8 mouse cellular contexts compared by ENCODE assay signal in genomic region chr14:51090077-51090781, GRCm38 (mm10). TPM values are rescaled to one million over a fixed set of nuclear protein-coding genes. Genes with fewer than 3 reads are reported as not detected.
DNase-seq lines count a peak whose midpoint lies in the region; ATAC-seq and TF ChIP-seq lines count a peak whose summit lies in the region.

No protein-coding gene starts in this region.

- peak overlapping the region; percentile 77 for H3K9ac ChIP-seq in CH12.LX (ENCODE audit: insufficient read depth, low read depth)
- peak overlapping the region; percentile 70 for H3K9ac ChIP-seq in heart, embryonic 16.5 days (ENCODE audit: low read length)
- peak overlapping the region; percentile 61 for H3K9ac ChIP-seq in liver, embryonic 16.5 days (ENCODE audit: low read depth, low read length)
- peak overlapping the region; percentile 62 for H3K9ac ChIP-seq in neural tube, embryonic 12.5 days

- peak overlapping the region; percentile 88 for H3K27ac ChIP-seq in CH12.LX (ENCODE audit: insufficient read depth, low read depth)
- peak overlapping the region; percentile 84 for H3K27ac ChIP-seq in forebrain, embryonic 10.5 days
- H3K27ac ChIP-seq in heart, embryonic 16.5 days (ENCODE audit: low read length): peak overlapping the region; percentile 86
- peak overlapping the region; percentile 78 for H3K27ac ChIP-seq in liver, embryonic 16.5 days (ENCODE audit: low read length)
- peak overlapping the region; percentile 54; the same call in 1 of the 2 replicates for H3K27ac ChIP-seq in neural tube, embryonic 12.5 days

- peak overlapping the region; percentile 67; the same call in 1 of the 2 replicates for H3K4me2 ChIP-seq in CH12.LX (ENCODE audit: insufficient read depth, low read depth, poor library complexity, severe bottlenecking)
- peak overlapping the region; percentile 85 for H3K4me2 ChIP-seq in heart, embryonic 16.5 days (ENCODE audit: low read depth, low read length)
- H3K4me2 ChIP-seq in liver, embryonic 16.5 days (ENCODE audit: low read depth, low read length): peak overlapping the region; percentile 92
- H3K4me2 ChIP-seq in neural tube, embryonic 12.5 days (replicated peaks): peak overlapping the region; percentile 72

- TF ChIP-seq RAD21 in CH12.LX (IDR thresholded peaks at IDR 0.05; ENCODE audit: low read depth, low read length): no peak

- no peaks in the 10 kb centered on the region for H3K9me3 ChIP-seq in CH12.LX (replicated peaks; ENCODE audit: low read length)
- H3K9me3 ChIP-seq in forebrain, embryonic 10.5 days: no peaks in the 10 kb centered on the region
- H3K9me3 ChIP-seq in heart, embryonic 16.5 days (replicated peaks; ENCODE audit: control insufficient read depth, low read length): no peaks in the 10 kb centered on the region
- no peaks in the 10 kb centered on the region for H3K9me3 ChIP-seq in liver, embryonic 16.5 days (replicated peaks; ENCODE audit: control insufficient read depth, low read length)
- no peaks in the 10 kb centered on the region for H3K9me3 ChIP-seq in neural tube, embryonic 12.5 days

- WGBS in forebrain, embryonic 10.5 days: under 1% methylated on average over 27 of the region's 27 CpGs
- under 1% methylated on average over 27 of the region's 27 CpGs for WGBS in heart, embryonic 16.5 days
- under 1% methylated on average over 27 of the region's 27 CpGs for WGBS in liver, embryonic 16.5 days (ENCODE audit: insufficient replicate concordance)
- WGBS in neural tube, embryonic 12.5 days: under 1% methylated on average over 27 of the region's 27 CpGs

- dilution Hi-C loops in CH12.LX (cut with MboI; ENCODE audit: extremely low pct_ligation_motif_present, extremely low pct_unique_long_range_greater_than_20kb, low sequenced_read_pairs): no loop called here

- TF ChIP-seq CTCF in CH12.LX (conservative IDR thresholded peaks at IDR 0.05 in 1 of 2, IDR thresholded peaks at IDR 0.05 in 1 of 2; ENCODE audit: low read depth in 2 of 2, low read length in 2 of 2): no peak; a peak in 1 of 4 replicates

- peak; percentile 91 for DNase-seq in CH12.LX (ENCODE audit: extremely low read depth)
- peak; percentile 63 for DNase-seq in c-Kit-negative CD71-positive TER-119-positive erythroid progenitor cells, embryonic 14.5 days (ENCODE audit: low read depth, low spot score)
- DNase-seq in forebrain, embryonic 10.5 days (ENCODE audit: extremely low spot score, low spot score): peak; percentile 85
- DNase-seq in kidney, postnatal 4 days: peak; percentile 83 to 87
- peak; percentile 87 for DNase-seq in testis, postnatal 10 days (ENCODE audit: low spot score)

- no peak for TF ChIP-seq EP300 in CH12.LX (IDR thresholded peaks at IDR 0.05; ENCODE audit: low read length)

- H3K36me3 ChIP-seq in CH12.LX (replicated peaks in 1 of 2; ENCODE audit: control insufficient read depth in 1 of 2, insufficient read depth in 1 of 2, low read length in 1 of 2): no peaks in the 10 kb centered on the region
- H3K36me3 ChIP-seq in forebrain, embryonic 10.5 days (replicated peaks): no peaks in the 10 kb centered on the region
- H3K36me3 ChIP-seq in heart, embryonic 16.5 days (ENCODE audit: control insufficient read depth, insufficient read depth): no peaks in the 10 kb centered on the region
- no peaks in the 10 kb centered on the region for H3K36me3 ChIP-seq in liver, embryonic 16.5 days (ENCODE audit: control insufficient read depth, insufficient read depth)
- H3K36me3 ChIP-seq in neural tube, embryonic 12.5 days: no peaks in the 10 kb centered on the region

- H3K4me3 ChIP-seq in CH12.LX (replicated peaks in 1 of 3; ENCODE audit: low read depth in 2 of 3, low read length in 2 of 3, poor library complexity in 1 of 3): peak overlapping the region; percentile 66 to 94 (median 90)
- peak overlapping the region; percentile 71 for H3K4me3 ChIP-seq in forebrain, embryonic 10.5 days
- peak overlapping the region; percentile 82 for H3K4me3 ChIP-seq in heart, embryonic 16.5 days (ENCODE audit: low read length)
- peak overlapping the region; percentile 77 for H3K4me3 ChIP-seq in liver, embryonic 16.5 days (ENCODE audit: low read depth, low read length)
- H3K4me3 ChIP-seq in neural tube, embryonic 12.5 days: peak overlapping the region; percentile 60

- no peaks in the 10 kb centered on the region for H3K27me3 ChIP-seq in CH12.LX (replicated peaks)
- peaks cover 13% of the 10 kb centered on the region for H3K27me3 ChIP-seq in forebrain, embryonic 10.5 days (ENCODE audit: poor library complexity, severe bottlenecking)
- no peaks in the 10 kb centered on the region for H3K27me3 ChIP-seq in heart, embryonic 16.5 days (ENCODE audit: control insufficient read depth, insufficient read depth, low read length)
- H3K27me3 ChIP-seq in liver, embryonic 16.5 days (ENCODE audit: control insufficient read depth, insufficient read depth, low read depth, low read length): no peaks in the 10 kb centered on the region
- no peaks in the 10 kb centered on the region for H3K27me3 ChIP-seq in neural tube, embryonic 12.5 days (replicated peaks)

- H3K79me2 ChIP-seq in CH12.LX (replicated peaks; ENCODE audit: control insufficient read depth, extremely low read depth, insufficient read depth, poor library complexity, severe bottlenecking): no peaks in the 10 kb centered on the region

- in situ Hi-C loops in CH12.LX (cut with MboI; ENCODE audit: low pct_ligation_motif_present, low pct_unique_long_range_greater_than_20kb, low sequenced_read_pairs): loop anchor here (10.0 kb wide), 1 partner anchor 65 kb away; no protein-coding TSS in a partner anchor

- TF ChIP-seq POLR2A in CH12.LX (IDR thresholded peaks at IDR 0.05; ENCODE audit: low read depth, low read length): no peak

- H3K4me1 ChIP-seq in CH12.LX (ENCODE audit: control insufficient read depth in 1 of 2, insufficient read depth in 2 of 2): peaks cover 3 to 29% of the 10 kb centered on the region in 2 experiments; a peak in 3 of 4 replicates
- H3K4me1 ChIP-seq in forebrain, embryonic 10.5 days: peaks cover 4% of the 10 kb centered on the region; the same call in 1 of the 2 replicates
- H3K4me1 ChIP-seq in heart, embryonic 16.5 days (ENCODE audit: control insufficient read depth, insufficient read depth, low read length): peaks cover 12% of the 10 kb centered on the region
- H3K4me1 ChIP-seq in liver, embryonic 16.5 days (ENCODE audit: control insufficient read depth, low read depth, low read length): peaks cover 42% of the 10 kb centered on the region
- no peaks in the 10 kb centered on the region for H3K4me1 ChIP-seq in neural tube, embryonic 12.5 days

- ATAC-seq in heart, embryonic 16.5 days (replicated peaks; ENCODE audit: extremely low read depth, insufficient read depth, low FRiP score): peak; percentile 46
- peak; percentile 14 for ATAC-seq in liver, embryonic 16.5 days (ENCODE audit: low read depth)
- ATAC-seq in neural tube, embryonic 12.5 days (ENCODE audit: low FRiP score, low read depth): peak; percentile 39

TF ChIP-seq in CH12.LX, 34 proteins besides CTCF, POLR2A, EP300 and RAD21 (continues in another document):
- TF ChIP-seq NELFE (IDR thresholded peaks at IDR 0.05; ENCODE audit: low read depth, low read length): 0 out of 2 replicates have a peak, but pooled peaks have one; percentile 11

RNA-seq across cellular contexts. Expression of gene Rnase4, which starts 0.6 kb away (rescaled TPM):
- total RNA-seq in CH12.LX (2012; rRNA removed) (0.92 and 1.9 TPM in 2 replicates), CH12.LX (2014; rRNA removed) (1.8 and 2.5 TPM in 2 replicates)
- polyA plus RNA-seq in CH12.LX (2012; ENCODE audit: insufficient read length, low read depth): 1.1 and 1.6 TPM in 2 replicates
- 6.6 and 6.8 TPM in 2 replicates for polyA plus RNA-seq in forebrain, embryonic 10.5 days (2016; fragmentation: Nextera tagmentation; extraction: Ambion mirVana)
- 27.3 and 30.5 TPM in 2 replicates for polyA plus RNA-seq in heart, embryonic 16.5 days (2015; fragmentation: Nextera tagmentation; extraction: Ambion mirVana)
- polyA plus RNA-seq in liver, embryonic 16.5 days (2015; fragmentation: Nextera tagmentation; extraction: Ambion mirVana): 19.7 and 23.1 TPM in 2 replicates
- 11.6 and 14.5 TPM in 2 replicates for polyA plus RNA-seq in neural tube, embryonic 12.5 days (2016; fragmentation: Nextera tagmentation; extraction: Ambion mirVana)

RNA-seq across cellular contexts. Expression of gene Ang, which starts 0.7 kb away (rescaled TPM):
- total RNA-seq in CH12.LX (2012; rRNA removed): 1.6 and 2.2 TPM in 2 replicates
- 0.44 and 1.2 TPM in 2 replicates for total RNA-seq in CH12.LX (2014; rRNA removed)
- polyA plus RNA-seq in CH12.LX (2012; ENCODE audit: insufficient read length, low read depth): 0.97 and 1.2 TPM in 2 replicates
- polyA plus RNA-seq in forebrain, embryonic 10.5 days (2016; fragmentation: Nextera tagmentation; extraction: Ambion mirVana): 1.7 and 1.9 TPM in 2 replicates
- 3.4 and 4.4 TPM in 2 replicates for polyA plus RNA-seq in heart, embryonic 16.5 days (2015; fragmentation: Nextera tagmentation; extraction: Ambion mirVana)
- 6.7 and 8.4 TPM in 2 replicates for polyA plus RNA-seq in liver, embryonic 16.5 days (2015; fragmentation: Nextera tagmentation; extraction: Ambion mirVana)
- polyA plus RNA-seq in neural tube, embryonic 12.5 days (2016; fragmentation: Nextera tagmentation; extraction: Ambion mirVana): 3.1 and 4.2 TPM in 2 replicates

RNA-seq across cellular contexts. Expression of gene Olfr750, which starts 16.0 kb away (rescaled TPM):
- total RNA-seq in CH12.LX (2012; rRNA removed): not detected in 2 replicates
- total RNA-seq in CH12.LX (2014; rRNA removed): not detected in 2 replicates
- not detected in 2 replicates for polyA plus RNA-seq in CH12.LX (2012; ENCODE audit: insufficient read length, low read depth)
- not detected in 2 replicates for polyA plus RNA-seq in forebrain, embryonic 10.5 days (2016; fragmentation: Nextera tagmentation; extraction: Ambion mirVana)
- not detected in 2 replicates for polyA plus RNA-seq in heart, embryonic 16.5 days (2015; fragmentation: Nextera tagmentation; extraction: Ambion mirVana)
- polyA plus RNA-seq in liver, embryonic 16.5 days (2015; fragmentation: Nextera tagmentation; extraction: Ambion mirVana): not detected in 2 replicates
- polyA plus RNA-seq in neural tube, embryonic 12.5 days (2016; fragmentation: Nextera tagmentation; extraction: Ambion mirVana): not detected in 2 replicates

RNA-seq across cellular contexts. Expression of gene Eddm3b, which starts 24.0 kb away (rescaled TPM):
- not detected in 2 replicates for total RNA-seq in CH12.LX (2012; rRNA removed)
- total RNA-seq in CH12.LX (2014; rRNA removed): not detected in 2 replicates
- not detected in 2 replicates for polyA plus RNA-seq in CH12.LX (2012; ENCODE audit: insufficient read length, low read depth)
- polyA plus RNA-seq in forebrain, embryonic 10.5 days (2016; fragmentation: Nextera tagmentation; extraction: Ambion mirVana): 0.28 TPM in 1 of 2 replicates, not detected in the other
- polyA plus RNA-seq in heart, embryonic 16.5 days (2015; fragmentation: Nextera tagmentation; extraction: Ambion mirVana): not detected in 2 replicates
- polyA plus RNA-seq in liver, embryonic 16.5 days (2015; fragmentation: Nextera tagmentation; extraction: Ambion mirVana): not detected in 2 replicates
- not detected in 2 replicates for polyA plus RNA-seq in neural tube, embryonic 12.5 days (2016; fragmentation: Nextera tagmentation; extraction: Ambion mirVana)

RNA-seq across cellular contexts. Expression of gene Rnase12, which starts 32.8 kb away (rescaled TPM):
- total RNA-seq in CH12.LX (2012; rRNA removed) (0.38 and 0.55 TPM in 2 replicates), CH12.LX (2014; rRNA removed) (not detected in 2 replicates)
- not detected in 2 replicates for polyA plus RNA-seq in CH12.LX (2012; ENCODE audit: insufficient read length, low read depth)
- polyA plus RNA-seq in forebrain, embryonic 10.5 days (2016; fragmentation: Nextera tagmentation; extraction: Ambion mirVana): not detected in 2 replicates
- 0.71 TPM in 1 of 2 replicates, not detected in the other for polyA plus RNA-seq in heart, embryonic 16.5 days (2015; fragmentation: Nextera tagmentation; extraction: Ambion mirVana)
- polyA plus RNA-seq in liver, embryonic 16.5 days (2015; fragmentation: Nextera tagmentation; extraction: Ambion mirVana): 1.7 and 2.0 TPM in 2 replicates
- not detected in 2 replicates for polyA plus RNA-seq in neural tube, embryonic 12.5 days (2016; fragmentation: Nextera tagmentation; extraction: Ambion mirVana)

Comparison
In these comparisons a context has a peak if more than half of its experiments do, and no peak if none do; other contexts are left out.
1. Peak in every context shown above with its lines: DNase-seq, ATAC-seq, H3K4me3 ChIP-seq and H3K27ac ChIP-seq.